Mouse (Mus musculus): ENCODE measurements around the gene Gpr68. TPM values are rescaled to one million over a fixed set of nuclear protein-coding genes. Genes with fewer than 3 reads are reported as not detected.

Gpr68 gene
- polyA plus RNA-seq, 1 experiment from 2014 or later = 0.32 TPM

- Histone ChIP-seq H3K9ac (no peak overlapping the region), H3K4me3 (ENCODE audit: low read depth, low read length) (peak overlapping the region; percentile 25), H3K27me3 (ENCODE audit: insufficient read depth, low read length) (peaks cover 47% of the 10 kb centered on the region), H3K4me2 (peak overlapping the region; percentile 54), H3K36me3 (ENCODE audit: insufficient read depth) (no peaks in the 10 kb centered on the region), H3K4me1 (ENCODE audit: insufficient read depth) (no peaks in the 10 kb centered on the region), H3K27ac (ENCODE audit: low read depth) (no peak overlapping the region), H3K9me3 (ENCODE audit: low read depth, low read length) (no peaks in the 10 kb centered on the region)
- no peak for TF ChIP-seq CTCF (IDR thresholded peaks at IDR 0.05; ENCODE audit: low read depth)
- ATAC-seq (ENCODE audit: insufficient read depth) (peak; percentile 58; the same call in 1 of the 2 replicates), DNase-seq (peak; percentile 15)
- WGBS = 1% methylated on average over 30 of the region's 30 CpGs
These were observed 8.8 kb downstream of the Gpr68 start for GRCm38 (mm10) chr12:100899111-100899640.

- TF ChIP-seq CTCF (IDR thresholded peaks at IDR 0.05; ENCODE audit: low read depth) = no peak
- ATAC-seq (ENCODE audit: insufficient read depth) (no peak), DNase-seq (no peak)
- Histone ChIP-seq H3K4me2 (peak overlapping the region; percentile 54; the same call in 1 of the 2 replicates), H3K9me3 (ENCODE audit: low read depth, low read length) (no peaks in the 10 kb centered on the region), H3K27ac (ENCODE audit: low read depth) (no peak overlapping the region), H3K27me3 (ENCODE audit: insufficient read depth, low read length) (peaks cover 47% of the 10 kb centered on the region), H3K4me3 (ENCODE audit: low read depth, low read length) (peak overlapping the region; percentile 25; the same call in 1 of the 2 replicates), H3K9ac (no peak overlapping the region), H3K36me3 (ENCODE audit: insufficient read depth) (no peaks in the 10 kb centered on the region), H3K4me1 (ENCODE audit: insufficient read depth) (no peaks in the 10 kb centered on the region)
- WGBS = 29% methylated on average over 12 of the region's 12 CpGs
These were observed 10.0 kb downstream of the Gpr68 start for GRCm38 (mm10) chr12:100897736-100898650.

DNA sequence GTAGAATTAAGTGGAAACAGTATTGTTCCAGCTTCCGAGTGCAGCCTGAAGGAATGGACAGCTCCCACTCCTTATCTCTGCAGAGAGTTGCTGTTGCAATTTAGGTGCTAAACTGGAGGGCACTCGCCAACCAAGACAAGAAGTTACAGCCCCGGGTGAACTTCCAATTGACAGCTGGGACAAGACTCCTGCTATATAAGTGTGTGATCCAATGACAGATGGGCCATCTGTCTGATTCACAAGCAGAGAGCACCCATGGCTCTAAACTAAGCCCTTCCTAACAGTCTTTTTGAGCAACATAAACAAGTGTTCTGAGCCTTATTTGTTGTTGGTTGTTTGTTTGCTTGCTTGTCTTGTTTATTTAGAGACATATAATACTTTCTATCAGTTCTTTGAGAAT is 11.3 kb downstream of the Gpr68 start:
- no peak for TF ChIP-seq CTCF (IDR thresholded peaks at IDR 0.05; ENCODE audit: low read depth)
- no peaks in the 10 kb centered on the region for H3K36me3 ChIP-seq (ENCODE audit: insufficient read depth)
- no peaks in the 10 kb centered on the region for H3K9me3 ChIP-seq (ENCODE audit: low read depth, low read length)
- ATAC-seq (ENCODE audit: insufficient read depth) = no peak
- H3K9ac ChIP-seq = no peak overlapping the region
- no peak for DNase-seq
- no peak overlapping the region for H3K4me2 ChIP-seq
- H3K4me1 ChIP-seq (ENCODE audit: insufficient read depth) = no peaks in the 10 kb centered on the region
- no peak overlapping the region for H3K4me3 ChIP-seq (ENCODE audit: low read depth, low read length)
- peaks cover 47% of the 10 kb centered on the region for H3K27me3 ChIP-seq (ENCODE audit: insufficient read depth, low read length)
- WGBS = 13% methylated on average over 3 of the region's 3 CpGs
- no peak overlapping the region for H3K27ac ChIP-seq (ENCODE audit: low read depth)

- Histone ChIP-seq H3K4me2 (no peak overlapping the region), H3K9me3 (ENCODE audit: low read depth, low read length) (no peaks in the 10 kb centered on the region), H3K4me1 (ENCODE audit: insufficient read depth) (no peaks in the 10 kb centered on the region), H3K4me3 (ENCODE audit: low read depth, low read length) (no peak overlapping the region), H3K27me3 (ENCODE audit: insufficient read depth, low read length) (peaks cover 38% of the 10 kb centered on the region), H3K9ac (no peak overlapping the region), H3K36me3 (ENCODE audit: insufficient read depth) (no peaks in the 10 kb centered on the region), H3K27ac (ENCODE audit: low read depth) (no peak overlapping the region)
- ATAC-seq (ENCODE audit: insufficient read depth) (no peak), DNase-seq (no peak)
- WGBS = 13% methylated on average over 2 of the region's 2 CpGs
- TF ChIP-seq CTCF (IDR thresholded peaks at IDR 0.05; ENCODE audit: low read depth) = no peak
These were observed 12.5 kb downstream of the Gpr68 start for GRCm38 (mm10) chr12:100895504-100895903.

DNA sequence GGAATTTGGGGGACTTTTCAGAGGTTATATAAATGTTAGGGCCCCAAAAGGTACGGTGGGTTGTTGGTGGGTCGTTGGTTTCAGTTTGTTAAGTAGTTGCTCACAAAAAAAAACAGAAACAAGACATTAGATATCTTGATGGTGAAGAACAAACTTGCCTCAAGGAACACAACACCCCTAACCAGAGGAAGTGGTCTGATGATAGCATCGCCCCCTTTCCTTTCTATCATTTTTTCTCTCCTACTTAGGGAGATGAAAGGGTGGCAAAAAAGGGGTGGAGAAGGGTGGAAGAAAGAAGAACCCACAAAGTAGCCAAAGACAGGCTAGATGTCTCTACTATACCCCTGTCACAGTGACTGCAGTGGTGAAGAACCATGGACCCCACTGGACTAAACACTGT is 17.4 kb downstream of the Gpr68 start:
- no peaks in the 10 kb centered on the region for H3K9me3 ChIP-seq (ENCODE audit: low read depth, low read length)
- no peak overlapping the region for H3K4me2 ChIP-seq
- H3K9ac ChIP-seq = no peak overlapping the region
- 0 out of 2 replicates have a peak, but pooled peaks cover 4% of the 10 kb centered on the region for H3K27me3 ChIP-seq (ENCODE audit: insufficient read depth, low read length)
- no peak for ATAC-seq (ENCODE audit: insufficient read depth)
- H3K36me3 ChIP-seq (ENCODE audit: insufficient read depth) = no peaks in the 10 kb centered on the region
- no peak overlapping the region for H3K27ac ChIP-seq (ENCODE audit: low read depth)
- no peaks in the 10 kb centered on the region for H3K4me1 ChIP-seq (ENCODE audit: insufficient read depth)
- 71% methylated on average over 3 of the region's 3 CpGs for whole genome bisulfite sequencing
- TF ChIP-seq CTCF (IDR thresholded peaks at IDR 0.05; ENCODE audit: low read depth) = no peak
- no peak overlapping the region for H3K4me3 ChIP-seq (ENCODE audit: low read depth, low read length)
- no peak for DNase-seq

DNA sequence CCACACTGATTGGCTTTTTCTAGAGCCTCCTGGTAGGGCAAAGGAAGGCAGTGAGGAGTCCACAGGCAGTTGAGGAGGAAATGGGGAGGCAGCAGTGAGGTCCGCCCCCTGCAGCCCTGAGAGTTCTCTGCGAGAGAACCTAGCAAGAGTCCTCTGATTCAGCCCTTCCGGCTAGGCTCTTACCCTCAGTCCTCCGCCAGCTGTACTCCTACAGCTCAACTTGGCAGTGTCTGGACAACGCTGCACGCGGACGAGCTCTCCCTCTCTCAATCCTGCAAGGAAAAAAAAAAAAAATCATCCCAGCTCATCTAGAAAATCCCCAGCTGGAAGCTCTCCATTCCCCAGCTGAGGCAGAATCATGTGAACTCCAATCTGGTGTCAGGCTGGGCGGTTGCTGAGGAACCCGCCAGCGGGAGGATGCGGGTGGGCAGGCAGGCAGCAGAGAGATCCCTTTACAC is 20.2 kb downstream of the Gpr68 start:
- DNase-seq (peak; percentile 81), ATAC-seq (ENCODE audit: insufficient read depth) (peak; percentile 91)
- whole genome bisulfite sequencing = 30% methylated on average over 12 of the region's 12 CpGs
- Histone ChIP-seq H3K27me3 (ENCODE audit: insufficient read depth, low read length) (0 out of 2 replicates have a peak, but pooled peaks cover 4% of the 10 kb centered on the region), H3K4me1 (ENCODE audit: insufficient read depth) (no peaks in the 10 kb centered on the region), H3K4me2 (no peak overlapping the region; the same call in 1 of the 2 replicates), H3K4me3 (ENCODE audit: low read depth, low read length) (no peak overlapping the region), H3K27ac (ENCODE audit: low read depth) (no peak overlapping the region), H3K9me3 (ENCODE audit: low read depth, low read length) (no peaks in the 10 kb centered on the region), H3K36me3 (ENCODE audit: insufficient read depth) (no peaks in the 10 kb centered on the region), H3K9ac (no peak overlapping the region)
- TF ChIP-seq CTCF (IDR thresholded peaks at IDR 0.05; ENCODE audit: low read depth) = no peak

- ATAC-seq (ENCODE audit: insufficient read depth) (no peak), DNase-seq (no peak)
- Histone ChIP-seq H3K36me3 (ENCODE audit: insufficient read depth) (no peaks in the 10 kb centered on the region), H3K27ac (ENCODE audit: low read depth) (no peak overlapping the region), H3K9me3 (ENCODE audit: low read depth, low read length) (no peaks in the 10 kb centered on the region), H3K27me3 (ENCODE audit: insufficient read depth, low read length) (0 out of 2 replicates have a peak, but pooled peaks cover 4% of the 10 kb centered on the region), H3K4me2 (no peak overlapping the region), H3K4me1 (ENCODE audit: insufficient read depth) (no peaks in the 10 kb centered on the region), H3K9ac (no peak overlapping the region), H3K4me3 (ENCODE audit: low read depth, low read length) (no peak overlapping the region)
- TF ChIP-seq CTCF (IDR thresholded peaks at IDR 0.05; ENCODE audit: low read depth) = no peak
- WGBS = 76% methylated on average over 4 of the region's 4 CpGs
These were observed 21.1 kb downstream of the Gpr68 start for GRCm38 (mm10) chr12:100886877-100887276.
